Mouse (Mus musculus) skeletal muscle tissue, adult 2 months (tissue): ENCODE measurements at regions not wholly inside any gene's neighbourhood (a gene's known extent, or its start where the extent isn't known, plus 50 kb on each side); places are given as distances from the start of the nearest gene placed in this dataset.

Experiments
- DNase-seq: peaks from one replicate; pipeline ENCODE4 v3.0.0-alpha.2; 2012; ENCODE audit warnings: low read depth, low spot score

DNA sequence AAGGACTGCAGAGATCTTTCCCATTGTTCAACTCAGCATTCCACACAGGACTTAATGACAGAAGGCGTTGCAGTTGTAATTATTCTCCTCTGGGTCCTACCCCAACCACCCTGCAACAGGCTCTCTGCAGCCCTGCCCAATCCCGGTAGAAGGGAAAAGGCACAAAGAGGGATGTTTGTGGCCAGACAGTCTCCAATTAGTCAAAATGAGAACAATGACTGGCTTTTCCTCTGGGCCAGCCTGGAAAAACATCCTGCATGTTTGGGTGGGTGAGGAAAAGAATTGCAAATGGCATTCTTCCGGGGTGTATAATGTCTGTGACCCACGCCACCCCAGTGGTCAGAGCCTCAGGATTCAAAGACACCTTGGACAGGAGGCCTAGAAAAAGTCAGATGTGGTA is 168.8 kb upstream of the Spag17 start:
- no peak for DNase-seq

DNA sequence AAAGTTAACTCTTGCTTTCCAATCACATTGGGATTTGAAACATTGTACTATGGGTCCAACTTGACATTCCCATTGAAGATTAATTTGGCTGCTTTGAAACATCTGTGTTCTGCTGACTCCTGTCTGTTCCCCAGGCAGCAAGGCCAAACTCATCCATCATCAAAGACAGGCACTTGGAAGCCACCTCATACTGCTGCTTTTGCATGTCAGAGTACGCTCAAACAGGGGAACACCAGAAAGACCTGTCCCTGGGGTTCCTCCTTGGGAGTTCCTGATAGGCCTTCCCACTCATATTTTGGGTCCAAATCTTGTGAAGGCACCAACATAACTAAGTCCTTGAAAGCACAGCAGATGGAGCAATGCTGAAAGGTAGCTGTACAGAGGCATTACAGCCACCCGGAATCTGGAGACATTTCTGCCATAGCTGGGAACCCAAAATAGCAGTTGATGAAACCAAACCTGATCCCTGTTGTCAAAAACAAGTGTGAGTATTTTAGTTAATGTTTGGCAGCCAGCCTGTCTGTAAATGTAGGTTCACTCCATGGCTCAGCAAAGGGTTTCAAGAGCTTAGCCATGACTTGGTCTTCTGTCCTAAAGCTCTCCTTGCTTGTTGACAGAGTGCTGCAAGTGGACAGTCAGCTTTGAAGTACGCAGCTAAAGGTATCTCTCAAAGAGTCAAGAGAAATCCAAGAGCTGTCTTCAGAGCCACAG is 147.0 kb upstream of the Spag17 start:
- DNase-seq = peak; percentile 76

DNA sequence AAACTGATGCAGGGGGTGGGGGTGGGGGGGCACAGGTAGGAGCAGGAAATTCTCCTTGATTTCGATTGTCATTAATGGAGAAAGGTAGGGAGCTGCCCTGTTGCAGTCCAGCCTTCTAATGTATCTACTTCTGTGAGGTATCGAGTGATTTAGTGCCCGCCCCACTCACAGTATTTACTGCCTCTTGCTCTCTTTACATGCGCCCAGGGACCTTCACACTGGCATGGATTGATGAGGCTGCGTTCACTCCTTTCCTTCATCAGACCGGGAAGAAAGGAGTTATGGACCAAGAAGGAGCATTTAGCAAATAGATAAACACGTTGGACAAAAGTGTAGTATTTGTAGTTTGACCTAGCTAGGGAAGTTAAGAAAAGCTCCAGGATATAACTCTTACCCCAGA is 145.6 kb upstream of the Spag17 start:
- no peak for DNase-seq

DNA sequence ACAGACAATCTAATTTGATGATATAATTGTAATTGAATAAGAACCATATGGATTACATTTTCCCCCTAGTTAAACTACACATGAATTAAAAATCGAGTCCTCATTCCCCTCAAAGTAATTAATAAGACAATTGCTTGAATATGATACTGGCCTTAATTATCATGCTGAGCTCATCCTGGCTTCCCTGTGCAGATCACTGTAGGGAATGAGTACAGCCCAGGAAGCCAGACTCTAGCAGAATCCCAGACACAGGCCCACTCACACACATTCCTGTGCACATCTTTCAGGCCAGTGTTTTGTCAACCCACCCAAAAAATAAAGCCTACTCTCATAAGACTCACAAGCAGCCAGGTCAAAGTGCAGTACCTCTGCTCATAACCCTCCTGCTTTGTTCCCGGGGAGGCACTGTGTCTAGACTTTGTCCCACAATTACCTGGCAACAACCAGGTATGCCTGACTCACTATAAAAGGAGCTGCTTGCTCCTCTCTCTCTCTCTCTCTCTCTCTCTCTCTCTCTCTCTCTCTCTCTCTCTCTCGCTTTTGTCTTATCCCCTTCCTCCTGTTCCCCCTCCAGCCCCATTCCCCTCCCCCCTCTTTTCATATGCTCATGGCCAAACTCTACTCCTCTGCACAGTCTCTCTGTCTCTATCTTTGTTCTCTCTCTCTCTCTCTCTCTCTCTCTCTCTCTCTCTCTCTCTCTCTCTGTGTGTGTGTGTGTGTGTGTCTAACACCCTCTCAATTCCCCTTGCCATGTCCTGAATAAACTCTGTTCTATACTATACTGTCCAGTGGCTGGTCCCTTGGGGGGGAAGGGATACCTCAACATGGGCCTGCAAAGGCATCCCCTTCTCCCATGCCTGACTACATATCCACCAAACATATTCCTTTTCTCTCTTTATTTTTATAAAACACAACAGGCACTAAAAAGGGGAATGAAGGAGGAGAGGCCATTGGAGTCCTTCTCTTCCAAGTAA is 143.7 kb upstream of the Spag17 start:
- DNase-seq = no peak

DNA sequence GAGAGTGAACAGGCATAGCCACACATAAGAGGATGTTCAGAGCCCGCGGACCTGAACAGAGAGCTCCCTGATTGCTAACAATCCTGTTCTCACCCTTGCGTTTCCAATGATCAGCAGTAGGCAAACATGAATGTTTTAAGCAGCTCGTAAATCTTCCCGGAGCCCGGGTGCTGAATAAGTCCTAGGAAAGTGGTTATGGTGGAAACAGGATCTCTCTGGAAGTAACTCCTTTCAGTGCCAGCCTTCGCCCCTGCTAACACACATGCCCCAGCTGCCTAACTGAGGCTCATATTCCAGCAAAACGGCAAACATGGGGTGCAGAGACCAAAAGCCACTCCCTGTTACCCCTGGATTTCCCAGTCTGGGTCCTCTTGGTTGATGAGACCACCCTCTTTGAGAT is 135.5 kb upstream of the Spag17 start:
- DNase-seq = no peak

DNA sequence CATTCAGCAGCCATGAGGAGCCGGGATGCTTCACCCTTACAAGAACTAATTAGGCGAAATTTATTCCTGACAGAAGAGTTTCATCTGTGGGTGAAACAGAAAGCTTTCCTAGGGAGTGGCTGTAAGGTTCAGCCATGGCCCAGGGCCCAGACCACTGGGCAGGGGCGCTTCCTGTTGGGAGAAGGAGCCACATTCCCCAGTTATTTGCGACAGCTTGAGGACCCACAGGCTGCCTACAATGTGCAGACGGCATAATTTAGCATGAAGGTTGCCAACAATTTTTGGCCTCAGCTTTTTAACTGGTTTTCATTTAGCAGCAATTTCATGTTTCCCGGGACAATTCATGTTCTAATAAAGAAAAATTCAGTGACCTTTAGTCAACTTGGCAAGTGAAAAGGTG is 106.7 kb upstream of the Spag17 start:
- peak; percentile 75 for DNase-seq

DNA sequence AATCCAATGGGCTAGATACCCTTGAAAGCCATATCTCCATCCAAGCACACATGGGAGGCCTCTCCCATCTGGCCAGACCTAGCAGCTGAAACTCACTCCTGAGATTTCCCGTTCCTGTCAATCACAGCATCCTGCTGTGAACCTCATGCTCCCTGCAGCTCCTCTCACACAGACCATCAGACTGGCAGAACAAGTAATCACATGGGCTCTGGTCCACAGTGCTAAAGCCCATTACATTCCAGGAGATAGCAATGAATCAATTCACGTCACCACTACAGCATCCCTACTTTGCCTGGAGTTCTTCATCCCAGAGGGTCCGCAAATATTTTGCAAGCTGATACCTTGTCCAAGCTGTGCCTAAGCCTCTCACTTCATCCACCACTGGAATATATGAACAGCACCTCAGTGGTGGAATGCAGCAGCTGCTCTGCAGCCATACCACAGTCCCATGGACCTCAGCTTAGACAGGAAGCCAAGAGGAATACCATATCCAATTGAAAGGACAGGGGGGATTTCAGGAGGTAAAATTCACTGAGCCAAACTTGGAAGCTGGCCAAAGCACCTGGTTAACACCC is 99.2 kb upstream of the Spag17 start:
- DNase-seq = no peak

DNA sequence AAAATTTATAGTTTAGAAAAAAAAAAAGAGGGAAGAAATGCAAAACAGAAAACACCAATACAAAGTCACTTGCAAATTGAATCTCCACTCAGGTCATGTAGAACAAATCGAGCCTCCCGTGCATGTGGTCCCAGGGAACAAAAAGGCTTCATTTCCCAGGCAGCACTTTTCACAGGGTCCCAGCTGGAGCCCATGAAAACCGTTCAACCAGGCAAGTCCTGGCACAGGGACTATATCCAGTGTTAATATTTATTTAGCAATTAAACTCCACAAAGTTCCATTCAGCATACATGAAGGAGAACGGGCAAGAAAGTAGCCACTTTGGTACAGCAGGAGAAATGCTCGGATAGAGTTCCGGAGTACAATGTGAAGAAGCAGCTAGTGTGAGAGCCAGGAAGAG is 93.9 kb upstream of the Spag17 start:
- DNase-seq = no peak

DNA sequence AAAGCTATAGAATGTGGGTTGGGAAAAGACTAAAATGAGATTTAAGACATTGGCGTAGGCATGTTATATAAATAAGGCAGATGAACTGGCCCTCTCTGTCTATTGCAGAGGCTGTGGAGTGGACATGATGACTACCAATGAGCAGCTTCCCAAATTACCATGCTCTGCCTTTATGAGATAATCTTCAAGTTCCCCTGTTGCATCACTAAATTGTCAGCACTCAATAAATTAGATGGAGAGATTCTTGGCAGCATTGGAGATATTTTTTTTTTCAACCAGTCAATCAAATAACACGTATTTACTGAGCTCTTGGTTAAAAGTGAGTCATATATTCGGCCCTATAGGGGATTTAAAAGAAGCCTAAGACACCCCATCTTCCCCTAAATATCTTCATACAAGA is 91.6 kb upstream of the Spag17 start:
- peak; percentile 30 for DNase-seq

DNA sequence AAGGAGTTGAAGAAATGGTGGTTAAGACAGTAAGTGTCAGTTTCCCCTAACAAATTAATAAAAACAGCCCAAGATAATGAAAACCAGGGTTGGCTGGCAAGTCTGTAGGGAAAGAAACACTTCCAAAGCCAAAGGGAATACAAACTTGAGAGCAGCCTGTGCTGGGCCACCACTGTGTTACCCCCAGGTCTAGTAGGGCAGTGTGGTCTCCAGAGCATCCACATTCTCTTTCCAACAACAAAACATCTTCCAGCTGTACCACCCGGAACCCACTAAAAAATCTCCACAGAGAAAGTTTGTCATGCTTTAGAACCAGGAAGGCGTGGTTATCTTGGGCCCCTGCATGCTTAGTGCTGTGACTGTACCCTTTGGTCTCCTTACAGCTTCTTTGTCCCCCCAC is 89.4 kb upstream of the Spag17 start:
- DNase-seq = no peak

DNA sequence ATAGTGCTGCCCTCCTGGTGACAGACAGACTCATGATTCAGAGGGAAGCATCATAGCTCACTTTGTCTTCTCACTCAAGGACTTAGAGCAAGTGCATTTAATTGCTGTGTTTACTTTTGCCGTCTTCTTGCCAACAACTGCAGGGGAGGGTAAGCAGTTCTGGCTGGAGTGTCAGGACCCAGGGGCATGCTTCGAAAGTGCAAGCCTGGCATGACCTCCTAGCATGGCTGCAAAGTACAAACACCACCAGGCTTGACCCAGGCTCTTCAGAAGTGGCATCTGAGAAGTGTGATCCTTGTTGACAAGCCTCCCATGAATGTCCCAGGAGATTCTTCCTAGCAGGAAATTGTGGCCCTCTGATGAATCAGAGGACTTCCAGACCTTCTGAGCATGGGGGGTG is 87.4 kb upstream of the Spag17 start:
- no peak for DNase-seq

DNA sequence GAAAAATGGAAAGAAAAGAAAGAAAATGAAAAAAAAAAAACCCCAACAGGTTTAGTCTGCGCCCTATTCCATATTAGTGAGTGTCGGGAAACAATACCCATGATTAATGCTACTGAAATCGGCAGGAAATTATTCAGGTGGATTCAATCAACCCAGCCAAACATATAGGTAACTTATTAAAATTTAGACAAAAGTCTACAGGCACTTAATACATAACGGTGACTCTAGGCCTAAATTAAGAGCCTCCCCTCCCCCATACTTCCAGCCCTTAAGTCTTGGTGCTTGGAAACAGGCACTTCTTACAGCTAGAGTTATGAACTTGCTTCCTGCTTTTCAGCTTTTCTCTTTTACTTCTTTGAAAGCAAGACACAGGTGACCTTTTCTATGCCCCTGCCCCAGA is 74.7 kb upstream of the Spag17 start:
- no peak for DNase-seq

DNA sequence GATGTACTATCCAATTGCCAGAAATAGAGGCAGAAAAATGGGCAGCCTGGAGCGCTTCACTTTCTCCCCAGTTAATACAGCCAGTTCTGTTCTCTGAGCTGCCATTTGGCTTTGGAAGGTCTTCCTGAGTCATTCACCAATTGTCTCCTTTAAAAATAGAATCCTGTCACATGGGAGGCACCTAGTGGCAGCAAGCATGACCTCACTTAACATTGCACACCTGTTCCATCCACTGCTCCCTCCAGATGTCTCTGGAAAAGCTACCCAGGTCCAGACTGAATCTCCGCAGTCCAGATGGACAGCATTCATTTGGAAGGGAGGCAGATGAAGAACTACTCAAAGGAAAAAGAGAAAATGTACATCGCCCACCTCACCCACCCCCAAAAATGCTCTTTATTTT is 73.9 kb upstream of the Spag17 start:
- peak; percentile 42 for DNase-seq

DNA sequence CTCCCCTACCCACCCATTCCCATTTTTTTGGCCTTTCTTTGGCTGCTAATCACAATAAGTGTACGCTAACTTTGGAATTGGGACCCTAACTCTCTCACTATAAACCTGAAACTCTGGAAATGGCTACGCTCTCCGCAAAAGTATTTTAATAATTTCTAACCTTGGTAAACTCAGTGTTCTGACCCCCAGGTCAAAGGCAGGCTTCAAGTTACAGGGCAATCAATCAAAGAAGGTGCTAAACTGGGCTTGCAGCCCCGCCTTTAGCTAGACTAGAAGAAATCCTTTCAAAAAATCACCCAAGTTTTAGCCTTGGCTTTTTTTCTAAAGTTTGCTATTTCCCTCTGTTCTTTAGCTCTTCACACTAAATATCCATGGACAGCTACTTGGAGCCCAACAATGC is 72.4 kb upstream of the Spag17 start:
- DNase-seq = no peak

DNA sequence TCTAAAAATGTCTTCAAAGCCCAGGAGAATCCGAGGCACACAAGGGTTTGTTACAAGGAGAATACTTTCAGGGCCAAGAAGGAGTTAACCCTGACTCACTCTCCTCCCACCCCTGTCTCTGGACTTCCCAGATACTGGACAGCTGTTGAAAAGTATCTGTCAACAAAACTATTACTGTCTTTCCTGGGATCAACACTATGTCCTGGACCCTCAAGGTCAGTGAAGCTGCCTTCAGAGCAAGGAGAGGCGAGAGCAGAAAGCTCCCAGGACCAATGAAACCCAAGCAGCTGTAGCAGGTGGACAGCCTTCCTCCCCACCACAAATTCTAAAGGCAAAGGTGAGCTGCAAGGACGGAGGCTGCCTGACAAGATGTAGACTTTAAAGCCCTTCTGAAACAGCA is 70.1 kb upstream of the Spag17 start:
- DNase-seq = peak; percentile 74

DNA sequence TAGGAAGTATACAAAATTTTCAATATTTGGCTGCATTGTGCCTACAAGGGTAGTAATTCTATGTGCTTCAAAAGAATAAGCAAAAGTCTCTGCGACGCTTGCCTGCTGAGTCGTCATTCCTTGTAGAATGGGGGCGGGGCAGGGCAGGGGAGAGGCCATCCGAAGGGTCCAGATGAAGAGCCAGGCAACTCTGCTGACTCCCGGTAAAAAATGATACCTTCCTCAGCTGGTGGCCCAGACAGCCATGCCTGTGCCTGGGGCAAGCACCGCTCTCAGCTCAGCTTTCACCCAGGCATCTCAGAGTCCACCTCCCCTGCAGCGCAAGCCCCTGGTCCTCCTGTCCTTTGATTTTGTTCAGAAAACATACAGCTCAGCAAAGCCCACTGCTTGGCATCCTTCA is 67.2 kb upstream of the Spag17 start:
- DNase-seq = peak; percentile 79

DNA sequence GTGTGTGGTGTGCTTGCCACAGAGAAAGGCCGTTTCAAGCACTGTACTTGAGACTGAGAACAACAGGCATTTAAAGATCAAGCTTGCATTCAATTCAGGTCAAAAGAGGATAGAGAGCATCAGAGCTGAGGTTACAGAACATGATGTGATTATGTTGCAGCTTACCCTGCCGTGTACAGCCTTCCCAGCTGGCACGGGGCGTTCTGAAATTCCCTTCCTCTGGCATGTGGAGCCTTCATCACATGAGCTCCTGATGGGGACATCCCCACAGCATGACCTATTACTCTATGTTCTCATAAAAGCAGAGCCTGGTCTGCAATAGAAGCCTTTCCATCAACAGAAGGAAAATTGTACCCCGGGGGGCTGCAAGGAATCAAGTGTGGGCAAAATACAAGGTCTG is 62.5 kb upstream of the Spag17 start:
- DNase-seq = peak; percentile 94

DNA sequence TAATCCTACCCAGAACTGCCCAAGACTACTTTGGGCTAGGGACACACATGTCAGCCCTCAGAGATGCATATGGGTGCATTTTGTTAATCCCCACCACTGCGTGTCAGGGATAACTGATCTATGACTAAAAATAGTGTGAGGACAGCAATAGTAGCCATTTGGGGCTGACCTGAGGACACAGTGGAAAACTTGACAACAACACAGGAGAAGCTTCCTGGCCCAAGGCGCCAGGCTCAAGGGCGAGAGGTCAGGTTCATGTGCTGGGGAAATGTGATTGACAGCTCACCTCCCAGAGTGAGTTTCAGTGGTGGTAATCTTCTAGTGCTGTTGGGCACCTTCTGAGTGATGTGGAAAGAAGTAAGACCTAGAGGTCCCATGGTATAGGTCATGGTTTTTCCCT is 62.0 kb upstream of the Spag17 start:
- peak; percentile 90 for DNase-seq
